Mouse (Mus musculus): ENCODE measurements around the gene Asf1a. TPM values are rescaled to one million over a fixed set of nuclear protein-coding genes. Genes with fewer than 3 reads are reported as not detected.
"Not testable (repeated sequence)": the region's sequence is repeated elsewhere in the genome, so short reads cannot be mapped to it uniquely, and the experiment has no call there.

The Asf1a gene
- 10 to 100 TPM; 19.1 to 22.7 TPM for total RNA-seq (2021)

DNA sequence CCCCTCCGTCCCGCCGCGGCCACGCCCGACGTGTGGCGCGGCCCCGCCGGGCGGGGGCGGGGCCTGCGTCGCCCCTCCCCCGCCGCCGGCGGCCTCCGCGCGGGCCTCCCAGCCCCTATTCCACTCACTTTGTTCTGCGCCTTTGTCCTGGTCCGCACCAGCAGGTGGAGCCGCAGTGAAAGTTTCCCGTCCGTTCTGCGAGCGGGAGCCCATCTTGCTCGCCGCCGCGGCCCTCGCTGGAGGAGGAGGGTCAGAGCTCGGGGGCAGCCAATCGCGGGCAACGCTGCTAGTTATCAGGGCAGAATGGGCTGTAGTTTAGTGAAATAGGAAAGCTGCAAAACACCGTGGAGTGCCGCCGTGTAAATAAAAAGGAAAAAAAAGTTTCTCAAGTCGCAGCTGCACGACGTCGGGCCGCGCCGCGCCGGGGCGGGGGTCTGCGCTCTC lies at the start of gene Asf1a:
Gene Asf1a, plus strand, starts transcription at position 81 of the 444 bp plus-strand sequence.
- DNase-seq (ENCODE audit: extremely low spot score in 1 of 2, low spot score in 1 of 2), result peak; percentile 89 to 90

DNA sequence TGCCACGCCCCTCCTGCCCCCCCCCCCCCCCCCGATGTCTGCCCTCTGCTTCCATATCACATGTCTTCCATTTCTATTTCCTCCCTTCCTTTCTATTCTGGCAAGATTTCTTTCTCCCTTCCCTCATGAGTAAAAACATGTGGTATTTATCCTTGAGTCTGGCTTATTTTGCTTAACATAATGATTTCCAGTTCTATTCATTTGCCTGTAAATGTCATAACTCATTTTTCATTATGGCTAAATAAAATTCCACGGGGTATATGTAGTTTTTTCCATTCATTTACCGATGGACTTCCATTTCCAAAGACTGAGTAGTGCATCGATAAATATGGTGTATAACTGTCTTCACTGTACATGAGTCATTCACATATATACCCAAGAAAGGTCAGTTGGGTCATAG lies 34.6 kb upstream of the Asf1a start:
- no peak for DNase-seq (ENCODE audit: extremely low spot score in 1 of 2, low spot score in 1 of 2)

DNA sequence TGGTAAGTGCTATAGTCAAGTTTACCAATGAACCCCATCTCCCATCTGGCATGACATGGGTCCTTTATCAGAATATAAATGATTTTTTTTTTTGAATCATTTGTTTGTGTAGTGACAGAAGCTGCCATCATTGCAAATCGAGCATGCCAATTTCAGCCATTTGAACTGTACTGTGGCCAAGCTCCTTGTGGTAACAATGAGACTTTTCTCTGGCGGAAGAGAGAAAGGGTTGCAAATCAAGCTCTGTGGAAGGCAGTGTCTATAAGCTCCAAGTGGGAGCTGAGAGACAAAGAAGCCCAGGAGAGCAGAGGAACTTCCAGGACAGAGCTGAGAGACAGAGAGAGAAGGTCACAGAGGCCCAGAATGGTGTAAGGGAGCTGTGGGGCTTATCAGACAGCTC lies 31.0 kb upstream of the Asf1a start:
- DNase-seq (ENCODE audit: extremely low spot score in 1 of 2, low spot score in 1 of 2), result no peak

DNA sequence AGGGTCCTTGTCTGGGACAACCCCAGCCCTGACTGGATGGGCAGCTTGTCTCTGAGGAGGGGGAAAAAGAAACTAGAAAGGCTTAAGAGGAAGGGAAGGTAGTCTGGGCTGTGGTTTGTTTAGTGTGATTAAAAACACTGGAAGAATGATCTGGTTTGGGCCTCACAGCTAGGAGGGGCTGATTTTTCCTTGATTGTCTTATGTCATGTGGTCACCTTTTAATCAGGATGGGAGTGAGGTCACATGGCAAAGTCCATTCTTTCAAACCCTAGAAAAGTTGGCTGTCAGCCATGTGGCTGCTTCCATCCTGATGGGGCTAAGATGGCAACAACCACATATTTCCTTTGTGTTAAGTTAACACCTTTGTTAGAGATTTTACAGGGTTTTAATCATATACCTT lies 28.0 kb upstream of the Asf1a start:
- DNase-seq (ENCODE audit: extremely low spot score in 1 of 2, low spot score in 1 of 2), result no peak

DNA sequence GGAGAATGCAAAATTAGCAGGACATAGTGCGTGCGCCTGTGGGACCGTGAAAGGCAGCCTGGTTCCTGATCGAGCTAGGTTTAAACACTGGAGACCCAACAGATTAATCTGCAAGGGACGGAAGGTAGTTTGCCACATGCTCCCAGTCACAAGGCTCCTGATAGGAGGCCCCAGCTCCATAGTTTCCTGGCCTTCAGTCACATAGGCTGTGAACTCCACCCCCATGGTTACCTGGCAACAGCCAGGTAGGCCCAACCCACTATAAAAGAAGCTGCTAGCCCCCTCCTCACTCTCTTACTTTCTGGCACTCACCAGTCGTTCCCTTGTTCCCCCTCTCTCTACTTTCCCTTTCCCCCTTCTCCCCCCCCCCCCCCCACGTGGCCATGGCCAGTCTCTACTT lies 16.4 kb upstream of the Asf1a start:
- no peak for DNase-seq (ENCODE audit: extremely low spot score in 1 of 2, low spot score in 1 of 2)

DNA sequence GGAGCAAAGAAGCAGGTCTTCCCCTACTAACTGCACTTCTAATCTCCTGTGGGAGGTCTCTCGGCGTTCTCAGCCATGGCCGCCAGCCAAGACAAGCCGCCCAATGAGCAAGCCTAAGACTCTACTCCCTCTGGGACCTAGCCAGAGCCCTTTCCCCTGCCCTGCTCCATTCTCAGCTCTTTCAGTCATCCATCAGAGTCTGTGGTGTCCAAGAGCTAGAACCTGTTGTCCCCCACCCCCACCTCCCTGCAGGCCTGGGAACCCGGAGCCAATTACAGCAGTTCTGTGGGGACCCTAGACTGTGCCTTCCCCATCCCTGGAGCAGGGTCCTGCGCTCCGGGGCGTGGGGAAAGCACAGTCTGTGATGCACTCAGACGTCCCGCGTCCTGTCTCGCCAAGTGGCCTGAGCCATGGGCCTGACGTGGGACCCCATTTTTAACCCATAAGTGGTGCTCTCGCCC lies 15.9 kb upstream of the Asf1a start:
- peak; percentile 37 to 58 for DNase-seq (ENCODE audit: extremely low spot score in 1 of 2, low spot score in 1 of 2)

DNA sequence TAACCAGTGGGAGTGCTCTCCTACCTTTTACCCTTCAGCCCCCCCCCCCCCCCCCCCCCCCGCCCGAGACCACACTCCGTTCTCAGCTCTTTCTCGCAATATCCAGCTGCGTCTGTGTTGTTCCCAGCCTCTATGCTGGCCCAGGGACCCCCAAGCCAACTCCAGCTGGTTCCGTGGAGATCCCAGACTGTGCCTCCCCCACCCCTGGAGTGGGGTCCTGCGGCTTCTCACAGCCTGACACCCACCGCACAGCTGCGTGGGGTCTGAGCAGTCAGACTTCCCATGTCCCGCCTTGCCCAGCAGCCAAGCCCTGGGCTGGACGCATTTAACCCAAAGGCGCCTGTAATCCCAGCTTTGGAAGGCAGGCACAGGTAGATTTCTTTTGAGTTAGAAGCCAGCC lies 15.5 kb upstream of the Asf1a start:
- DNase-seq (ENCODE audit: extremely low spot score in 1 of 2, low spot score in 1 of 2), result no peak

DNA sequence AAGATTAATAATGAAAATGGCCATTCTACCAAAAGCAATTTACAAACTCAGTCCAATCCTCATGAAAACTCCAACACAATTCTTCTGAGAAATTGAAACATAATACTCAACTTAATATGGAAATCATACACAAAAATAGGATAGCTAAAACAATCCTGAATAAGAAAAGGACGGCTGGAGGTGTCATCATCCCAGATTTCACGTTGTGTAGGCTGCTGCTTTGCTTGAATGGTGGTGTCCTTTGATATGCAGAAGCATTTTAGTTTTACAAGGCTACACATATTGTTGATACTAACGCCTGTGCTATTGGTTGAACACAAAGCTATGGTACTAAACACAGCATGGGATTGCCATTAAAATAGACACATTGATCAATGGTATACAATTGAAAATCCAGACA lies 10.8 kb upstream of the Asf1a start:
- no peak for DNase-seq (ENCODE audit: extremely low spot score in 1 of 2, low spot score in 1 of 2)

DNA sequence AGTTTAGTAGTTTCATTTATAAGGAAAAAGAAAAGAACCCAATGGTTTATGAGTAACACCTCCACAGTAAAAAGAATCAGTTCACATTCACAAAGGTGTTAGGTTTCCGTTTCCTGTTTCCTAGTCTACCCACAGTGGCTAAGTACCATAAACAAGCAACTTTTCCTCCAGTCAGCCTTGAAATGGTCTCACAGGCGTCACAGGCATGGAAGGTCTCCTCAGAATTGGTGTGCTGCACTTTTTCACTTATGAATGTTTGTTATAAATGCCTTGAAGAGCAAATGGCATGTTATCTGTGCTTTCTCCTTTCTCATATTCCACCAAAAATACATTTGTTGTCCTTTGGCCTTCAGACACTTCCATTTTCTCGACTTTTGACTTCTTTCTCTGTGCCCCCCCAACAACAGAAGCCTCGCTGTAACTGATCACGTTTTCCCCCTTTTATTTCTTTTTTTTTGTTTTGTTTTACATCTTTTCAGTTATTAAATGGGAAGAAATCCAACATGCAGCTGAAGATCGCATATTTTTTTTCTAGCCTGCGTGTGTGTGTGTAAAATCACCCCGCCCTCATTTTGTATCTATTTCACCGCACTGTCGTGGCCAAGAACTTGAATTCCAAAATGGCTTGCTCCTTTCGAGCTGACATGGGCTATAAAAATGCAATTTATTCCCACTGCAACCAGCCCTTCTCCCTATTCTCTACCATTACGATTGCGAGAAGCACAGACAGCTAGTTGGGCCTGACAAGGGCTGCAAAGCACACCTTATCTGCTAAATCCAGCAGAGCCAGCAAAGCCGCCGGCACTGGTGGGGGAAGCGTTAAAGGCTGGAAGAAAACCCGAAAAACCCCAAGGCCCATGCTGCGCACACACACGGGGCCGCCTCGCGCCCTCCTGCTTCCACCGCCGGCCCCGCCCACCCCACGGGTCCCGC lies 547 bp upstream of the Asf1a start:
- peak in 1 of 2 experiments; percentile 75 for DNase-seq (ENCODE audit: extremely low spot score in 1 of 2, low spot score in 1 of 2)

DNA sequence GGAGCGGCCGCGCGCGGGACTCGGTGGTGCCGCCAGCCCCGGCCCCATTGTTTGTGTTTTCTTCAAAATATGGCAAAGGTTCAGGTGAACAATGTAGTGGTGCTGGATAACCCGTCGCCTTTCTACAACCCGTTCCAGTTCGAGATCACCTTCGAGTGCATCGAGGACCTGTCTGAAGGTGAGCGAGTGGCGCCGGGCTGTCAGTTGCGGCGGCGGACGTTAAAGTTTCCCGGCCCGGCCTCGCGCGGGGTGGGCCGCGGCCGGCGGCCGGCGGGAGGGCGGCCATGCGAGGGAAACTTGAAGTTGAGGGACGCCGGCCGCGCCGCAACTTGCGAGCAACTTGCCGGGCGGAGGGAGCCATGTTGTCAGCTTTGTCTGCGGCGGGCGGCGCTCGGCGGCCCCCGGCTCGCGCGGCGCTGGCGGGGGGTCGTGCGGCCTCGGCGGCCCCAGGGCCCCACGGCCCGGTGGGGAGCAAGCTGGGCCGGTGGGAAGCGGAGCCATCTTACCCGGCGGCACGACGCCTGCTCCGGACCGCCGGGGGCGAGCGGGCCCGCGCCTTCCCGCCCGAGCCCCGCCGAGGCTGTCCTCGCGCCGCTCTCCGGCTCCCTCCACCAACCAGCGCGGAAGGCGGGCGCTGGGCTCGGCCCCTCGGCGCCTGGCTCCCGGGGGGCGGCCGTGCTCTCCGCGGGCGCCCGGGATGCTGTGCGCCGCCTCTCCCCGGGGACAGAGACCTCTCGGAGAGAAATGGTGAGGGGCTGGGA lies 744 bp downstream of the Asf1a start:
- peak; percentile 37 to 47 for DNase-seq (ENCODE audit: extremely low spot score in 1 of 2, low spot score in 1 of 2)

DNA sequence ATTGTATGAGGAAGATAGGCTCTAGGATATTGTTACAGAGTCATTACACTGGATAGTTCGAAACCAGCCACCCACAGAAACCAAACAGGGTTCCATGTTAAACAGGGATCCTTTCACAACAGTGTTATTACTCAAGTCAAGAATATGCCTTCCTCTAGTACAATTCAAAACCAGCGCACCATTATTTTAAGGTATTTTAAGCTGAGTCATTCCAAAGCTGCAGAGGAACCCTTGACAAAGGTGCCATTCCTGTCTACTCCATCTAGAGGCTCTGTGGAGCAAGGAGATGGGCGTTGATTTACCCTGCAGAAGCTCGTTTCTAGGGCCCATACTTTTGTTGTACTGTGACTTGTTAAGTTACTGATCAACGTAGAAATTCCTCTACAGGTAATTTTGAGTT lies 2.3 kb downstream of the Asf1a start:
- DNase-seq (ENCODE audit: extremely low spot score in 1 of 2, low spot score in 1 of 2), result no peak

DNA sequence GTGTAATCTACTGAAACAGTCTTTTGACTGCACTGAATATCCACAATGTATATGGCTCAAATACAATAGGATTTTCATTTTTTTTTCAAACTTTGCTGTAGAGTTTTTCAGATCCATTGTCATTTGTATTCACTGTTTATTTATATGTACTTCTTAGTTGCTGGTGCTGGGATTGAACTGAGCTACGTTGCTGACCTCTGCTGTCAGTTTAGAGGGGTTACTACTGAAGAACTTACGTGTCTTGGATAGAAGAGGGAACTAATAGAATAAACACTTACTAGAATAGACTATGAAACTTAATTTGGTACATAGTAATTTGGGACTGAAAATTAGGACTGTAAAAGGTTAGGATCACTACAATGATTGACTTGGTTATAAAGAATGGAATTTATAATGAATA lies 8.8 kb downstream of the Asf1a start:
- no peak for DNase-seq (ENCODE audit: extremely low spot score in 1 of 2, low spot score in 1 of 2)

DNA sequence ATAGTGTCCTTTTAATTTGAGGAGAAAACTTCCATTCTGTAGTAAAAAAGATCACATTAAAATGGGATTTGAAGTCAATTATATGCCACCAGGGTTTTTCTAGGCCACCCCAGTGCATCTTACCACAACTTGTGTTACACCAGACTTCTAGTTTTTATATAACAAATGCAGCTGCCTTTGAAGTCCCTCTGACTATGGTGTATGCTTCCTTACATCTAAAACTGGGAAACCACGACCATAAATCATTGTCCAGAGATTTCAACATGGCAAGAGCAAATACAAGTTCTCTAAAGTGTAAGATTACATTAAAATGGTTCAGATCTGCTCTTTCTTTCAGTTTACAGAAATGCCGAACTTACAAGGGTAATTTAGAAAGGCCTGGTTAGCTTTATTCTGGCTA lies 11.7 kb downstream of the Asf1a start:
- DNase-seq (ENCODE audit: extremely low spot score in 1 of 2, low spot score in 1 of 2), result no peak

DNA sequence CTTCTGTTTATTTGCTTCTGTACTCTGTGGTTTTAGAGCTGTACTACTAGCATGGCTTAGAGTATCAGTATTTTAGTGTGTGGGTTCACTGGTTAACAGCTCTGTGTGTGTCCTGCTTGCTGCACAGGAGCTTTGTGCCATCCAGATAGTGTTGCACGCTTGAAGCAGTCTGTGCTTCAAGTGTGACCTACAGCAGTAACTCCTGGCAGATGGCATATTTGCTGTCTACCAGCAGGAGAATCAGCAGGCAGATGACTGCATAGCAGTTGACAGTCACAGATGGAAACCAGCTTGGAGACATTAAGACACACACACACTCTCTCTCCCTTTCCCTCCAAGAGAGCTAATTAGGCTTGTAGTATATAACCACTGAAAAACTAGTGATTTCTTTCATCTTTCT lies 15.6 kb downstream of the Asf1a start:
- DNase-seq (ENCODE audit: extremely low spot score in 1 of 2, low spot score in 1 of 2), result peak; percentile 20 to 22

DNA sequence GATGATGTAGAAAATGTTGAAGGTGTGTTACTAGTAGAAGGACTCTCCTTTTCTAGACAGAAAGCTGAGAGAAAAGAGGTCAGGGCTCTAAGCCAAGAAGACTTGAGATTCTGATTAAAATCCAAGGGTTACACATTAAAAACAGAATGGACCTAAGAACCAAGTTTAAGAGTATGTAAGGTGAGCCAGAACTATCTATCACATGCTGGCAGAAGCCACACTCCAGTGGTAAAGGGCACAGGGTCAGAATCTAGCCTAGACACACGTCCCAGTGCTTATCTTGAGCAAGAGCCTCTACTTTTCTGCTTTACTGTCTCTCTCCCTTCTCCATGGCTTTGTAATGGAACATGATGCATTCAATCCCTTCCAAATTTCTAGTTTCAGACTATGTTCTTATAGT lies 17.4 kb downstream of the Asf1a start:
- no peak for DNase-seq (ENCODE audit: extremely low spot score in 1 of 2, low spot score in 1 of 2)

DNA sequence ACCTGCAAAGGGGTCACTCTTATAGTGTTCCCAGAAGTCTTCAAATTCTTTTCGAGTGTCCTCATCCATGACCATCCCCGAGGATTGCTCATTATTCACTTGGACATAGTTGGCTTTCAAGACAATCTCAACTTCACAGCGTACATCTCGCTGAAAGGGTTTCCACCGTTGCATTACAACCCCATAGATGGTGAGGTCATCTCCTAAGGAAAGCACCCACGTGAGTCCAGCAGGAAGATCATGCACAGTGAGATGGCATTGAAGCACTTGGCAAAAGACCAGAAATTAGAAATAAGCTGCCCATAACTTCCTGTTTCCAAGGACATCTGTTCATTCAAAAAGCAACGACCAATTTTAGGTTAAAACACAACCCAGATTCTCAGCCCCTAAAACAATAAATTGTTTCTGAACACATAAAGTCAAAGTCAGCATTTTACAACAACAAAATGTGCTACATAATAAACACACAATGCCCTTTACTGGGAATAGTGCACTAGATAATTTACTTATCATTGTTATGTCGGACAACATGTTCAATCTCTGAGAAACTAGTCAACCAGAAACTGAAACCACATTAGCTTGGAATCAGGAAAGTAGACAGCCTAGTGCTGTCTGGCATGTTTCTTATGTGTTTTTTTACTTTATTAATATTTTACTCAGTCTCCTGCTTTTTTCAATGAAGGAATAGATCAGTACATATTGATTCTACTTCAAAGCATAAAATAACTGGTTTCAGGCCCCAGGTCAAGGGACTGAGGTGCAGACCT lies 19.5 kb downstream of the Asf1a start:
- DNase-seq (ENCODE audit: extremely low spot score in 1 of 2, low spot score in 1 of 2), result no peak

DNA sequence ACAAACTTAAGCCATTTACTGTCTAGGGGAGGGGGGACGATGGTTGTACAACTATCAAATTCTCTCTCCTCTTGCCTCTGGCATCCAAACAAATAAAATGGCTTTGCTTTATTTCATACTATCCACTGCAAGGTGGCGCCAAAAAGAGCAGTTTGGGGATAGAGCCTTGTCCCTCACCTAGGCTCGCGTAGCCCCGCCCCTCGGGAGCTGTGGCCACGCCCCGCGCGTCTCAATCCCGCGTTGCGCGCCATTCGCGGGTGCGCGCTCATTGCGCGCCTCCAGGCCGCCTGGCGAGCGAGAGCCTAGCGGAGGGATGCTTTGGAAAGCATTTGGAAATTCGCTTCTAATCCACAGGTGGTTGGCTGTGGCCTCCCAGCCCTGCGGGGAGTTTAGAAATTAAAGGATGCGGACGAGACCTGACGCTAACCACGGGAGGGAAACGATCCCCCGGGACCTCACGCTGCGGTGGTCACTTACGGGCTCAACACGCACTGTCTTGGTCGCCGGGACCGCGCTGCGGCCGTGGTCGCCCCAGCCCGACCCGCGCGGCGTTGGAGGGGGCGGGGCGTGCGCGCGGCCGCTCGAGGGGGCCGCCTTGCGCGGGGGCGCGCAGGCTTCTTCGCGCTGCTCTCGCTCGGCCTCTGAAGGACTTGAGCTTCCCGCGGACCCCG lies 32.8 kb downstream of the Asf1a start:
- peak; percentile 73 to 74 for DNase-seq (ENCODE audit: extremely low spot score in 1 of 2, low spot score in 1 of 2)

DNA sequence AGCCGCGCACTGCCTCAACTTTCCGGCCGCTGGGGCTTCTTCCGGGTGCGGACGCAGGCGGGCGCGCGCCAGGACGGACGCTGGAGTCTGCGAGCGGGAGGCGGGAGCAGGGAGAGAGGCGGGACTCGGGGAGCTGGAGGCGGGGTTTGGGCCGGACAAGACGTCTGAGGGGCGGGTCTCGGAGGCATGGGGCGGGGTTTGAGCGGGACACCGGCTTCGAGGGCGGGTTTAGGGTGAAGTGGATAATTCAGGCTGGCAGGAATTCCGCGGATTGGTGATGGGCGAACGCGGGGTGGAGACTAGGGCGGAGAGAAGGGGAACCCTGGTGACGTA lies 33.3 kb downstream of the Asf1a start:
- peak; percentile 80 to 83 for DNase-seq (ENCODE audit: extremely low spot score in 1 of 2, low spot score in 1 of 2)

DNA sequence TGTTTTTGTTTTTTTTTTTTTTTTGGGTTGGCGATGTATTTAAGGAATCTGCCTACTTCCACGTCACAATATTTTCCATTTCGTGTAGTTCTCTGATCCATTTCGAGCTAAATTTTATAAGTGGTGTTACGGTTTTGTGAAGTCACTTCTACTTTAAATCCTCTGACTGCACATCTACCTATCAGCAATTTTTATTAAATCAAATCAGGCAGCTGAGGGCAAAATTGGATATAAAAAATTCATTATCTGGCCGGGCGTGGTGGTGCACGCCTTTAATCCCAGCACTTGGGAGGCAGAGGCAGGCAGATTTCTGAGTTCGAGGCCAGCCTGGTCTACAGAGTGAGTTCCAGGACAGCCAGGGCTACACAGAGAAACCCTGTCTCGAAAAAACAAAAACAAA lies 33.8 kb downstream of the Asf1a start, which contains the start of gene Mcm9:
Gene Mcm9, minus strand, starts transcription at position 101 of the 400 bp plus-strand sequence.
- DNase-seq (ENCODE audit: extremely low spot score in 1 of 2, low spot score in 1 of 2), result not testable (repeated sequence)

DNA sequence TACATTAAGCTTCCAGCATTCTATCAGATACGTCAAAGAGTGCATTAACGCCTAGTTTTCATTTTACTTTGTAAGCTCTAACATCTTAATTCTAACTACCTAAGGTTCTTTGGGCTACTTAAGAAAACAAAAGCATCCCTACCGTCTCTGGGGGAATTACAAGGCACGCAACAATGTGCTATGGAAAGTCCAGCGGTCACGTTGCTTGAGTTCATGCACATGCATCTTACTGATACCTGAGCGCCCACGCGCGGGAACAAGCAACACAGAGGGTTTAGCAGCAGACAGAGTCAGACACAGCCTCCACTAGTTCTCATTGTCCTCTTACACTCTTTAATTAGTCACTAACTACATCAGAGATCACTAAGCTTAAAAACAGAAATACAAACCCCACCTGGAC lies 37.6 kb downstream of the Asf1a start:
- DNase-seq (ENCODE audit: extremely low spot score in 1 of 2, low spot score in 1 of 2), result no peak

All from layer of hippocampus, postnatal 25 days (tissue).